Mouse (Mus musculus) limb, embryonic 10.5 days (tissue): ENCODE measurements at regions not wholly inside any gene's neighbourhood (a gene's known extent, or its start where the extent isn't known, plus 50 kb on each side); places are given as distances from the start of the nearest gene placed in this dataset.

Source experiments
- DNase-seq: peaks from one replicate; pipeline ENCODE4 v3.0.0-alpha.2; 2017; ENCODE audit warnings: low spot score
- H3K27ac ChIP-seq: fragments of 300-500 bp; sonication (generic); 2 replicates; pipeline ENCODE4 v1.5.1; 2016; ENCODE audit warnings: mild to moderate bottlenecking
- H3K27me3 ChIP-seq: fragments of 300-500 bp; sonication (generic); 2 replicates; pipeline ENCODE4 v1.6.1; 2016; ENCODE audit warnings: low read depth, mild to moderate bottlenecking; ENCODE audit not compliant: poor library complexity, severe bottlenecking
- H3K36me3 ChIP-seq: fragments of 300-500 bp; sonication (generic); 2 replicates; pipeline ENCODE4 v1.6.1; 2016; ENCODE audit warnings: mild to moderate bottlenecking, moderate library complexity
- H3K4me1 ChIP-seq: fragments of 300-500 bp; sonication (generic); 2 replicates; pipeline ENCODE4 v1.6.1; 2016
- H3K4me3 ChIP-seq: fragments of 300-500 bp; sonication (generic); 2 replicates; pipeline ENCODE4 v1.5.1; 2016; ENCODE audit warnings: mild to moderate bottlenecking, moderate library complexity
- H3K9me3 ChIP-seq: fragments of 300-500 bp; sonication (generic); replicated peaks from 2 replicates; pipeline ENCODE4 v1.6.1; 2016; ENCODE audit warnings: mild to moderate bottlenecking
- WGBS: fragments of 180-500 bp; shearing (Covaris S2); methylation state at CpG from one replicate; pipeline ENCODE4 v1.1.7; 2016; 5-methylcytosine and 5-hydroxymethylcytosine counted together

DNA sequence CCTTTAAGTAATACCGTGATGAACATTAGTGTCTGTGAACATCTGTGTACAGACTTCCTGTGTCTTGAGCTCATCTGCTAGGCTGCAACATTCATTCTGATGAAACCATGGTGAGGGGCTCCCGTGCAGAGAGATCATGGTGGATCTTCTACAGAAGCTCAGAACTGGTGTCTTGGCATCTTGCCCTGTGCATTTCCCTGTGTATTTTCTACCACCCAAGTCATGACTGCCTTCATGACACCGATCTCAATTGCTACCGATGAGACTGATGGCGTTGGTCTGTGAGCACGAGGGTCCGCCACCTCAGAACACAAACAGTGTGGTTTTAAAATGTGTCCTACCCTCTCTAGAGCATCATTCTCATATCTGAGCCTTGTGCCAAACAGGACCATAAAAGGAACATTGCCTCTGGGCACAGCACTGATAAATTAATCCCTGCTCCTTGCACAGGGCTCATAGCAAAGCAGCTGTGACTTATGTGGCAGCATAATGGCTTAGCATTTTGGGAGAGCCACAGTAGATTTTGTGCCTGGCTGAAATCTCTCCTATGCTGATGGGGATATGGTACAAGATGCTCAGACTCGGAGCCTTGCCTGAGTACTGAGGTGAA lies 132.8 kb upstream of the Slc35f3 start:
- 85% methylated on average over 8 of the region's 8 CpGs for WGBS
- Histone ChIP-seq H3K9me3 (no peaks in the 10 kb centered on the region), H3K27me3 (no peaks in the 10 kb centered on the region), H3K4me3 (no peak overlapping the region), H3K36me3 (no peaks in the 10 kb centered on the region), H3K27ac (no peak overlapping the region), H3K4me1 (peaks cover 17% of the 10 kb centered on the region)
- DNase-seq = no peak

DNA sequence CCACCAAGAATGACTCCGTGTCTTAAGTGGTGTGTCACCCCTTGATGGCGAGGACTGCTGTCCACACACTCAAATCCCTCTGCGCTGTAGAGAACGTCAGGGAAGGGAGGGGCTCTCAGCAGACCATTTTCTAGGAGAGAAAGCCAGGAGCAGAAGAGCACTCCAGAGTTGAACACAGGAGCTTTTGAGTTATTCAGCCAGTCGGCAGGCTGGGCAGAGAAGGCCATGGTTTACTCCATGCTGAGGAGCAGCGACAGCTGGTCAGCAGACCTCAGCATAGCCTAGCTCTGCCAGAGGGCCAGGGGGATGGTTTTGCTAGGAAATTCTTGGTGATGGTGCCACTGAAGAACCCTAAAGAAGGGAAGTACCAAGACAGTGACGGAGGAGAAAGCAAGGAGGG lies 132.0 kb upstream of the Slc35f3 start:
- DNase-seq = no peak
- H3K27ac ChIP-seq = no peak overlapping the region
- no peaks in the 10 kb centered on the region for H3K9me3 ChIP-seq
- H3K4me3 ChIP-seq = no peak overlapping the region
- WGBS = 86% methylated on average over 7 of the region's 7 CpGs
- peaks cover 17% of the 10 kb centered on the region for H3K4me1 ChIP-seq
- H3K27me3 ChIP-seq = no peaks in the 10 kb centered on the region
- no peaks in the 10 kb centered on the region for H3K36me3 ChIP-seq

DNA sequence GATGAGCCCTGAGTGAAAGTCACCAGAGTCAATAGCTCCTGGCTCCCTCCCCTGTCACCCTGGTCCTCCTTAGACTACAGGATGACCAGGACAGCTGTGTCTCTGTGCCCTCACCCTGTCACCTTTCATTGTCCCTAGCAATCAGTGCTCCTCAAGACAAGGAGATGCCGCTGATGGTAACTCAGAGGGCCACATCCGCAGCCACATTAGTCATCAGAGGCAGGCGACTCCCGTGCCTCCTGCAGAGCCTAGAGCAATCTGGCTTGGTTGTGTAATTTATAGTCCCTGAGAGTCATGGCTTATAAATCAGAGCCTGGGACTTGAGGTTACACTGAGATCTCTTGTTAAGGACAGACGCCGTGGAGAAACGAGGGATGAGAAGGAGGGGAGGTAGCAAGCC lies 123.9 kb upstream of the Slc35f3 start:
- peaks cover 5% of the 10 kb centered on the region; the same call in 1 of the 2 replicates for H3K4me1 ChIP-seq
- no peaks in the 10 kb centered on the region for H3K9me3 ChIP-seq
- H3K27ac ChIP-seq = no peak overlapping the region
- no peaks in the 10 kb centered on the region for H3K36me3 ChIP-seq
- no peak overlapping the region for H3K4me3 ChIP-seq
- DNase-seq = no peak
- WGBS = 26% methylated on average over 7 of the region's 7 CpGs
- H3K27me3 ChIP-seq = no peaks in the 10 kb centered on the region

DNA sequence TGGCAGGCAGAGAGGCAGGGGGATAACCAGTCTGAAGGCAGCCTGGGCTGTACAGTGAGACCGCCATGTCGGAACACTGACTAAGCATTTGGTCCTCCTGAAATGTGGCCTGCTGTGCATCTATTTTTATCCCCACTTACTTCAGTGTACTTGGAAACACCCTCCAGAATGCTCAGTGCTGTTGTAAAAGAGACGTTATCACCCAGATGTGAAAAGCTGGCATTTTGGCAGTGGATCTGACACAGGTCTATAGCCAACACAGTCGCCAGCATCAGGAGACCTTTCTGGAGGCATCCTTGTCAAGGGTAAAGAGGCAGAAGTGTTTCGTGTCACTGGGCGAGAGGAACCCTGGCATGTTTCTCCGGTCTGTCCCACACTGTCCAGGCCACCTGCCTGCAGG lies 122.1 kb upstream of the Slc35f3 start:
- Histone ChIP-seq H3K4me3 (no peak overlapping the region), H3K4me1 (peaks cover 5% of the 10 kb centered on the region; the same call in 1 of the 2 replicates), H3K27me3 (no peaks in the 10 kb centered on the region), H3K36me3 (no peaks in the 10 kb centered on the region), H3K27ac (no peak overlapping the region), H3K9me3 (no peaks in the 10 kb centered on the region)
- DNase-seq = no peak
- 94% methylated on average over 7 of the region's 7 CpGs for WGBS

DNA sequence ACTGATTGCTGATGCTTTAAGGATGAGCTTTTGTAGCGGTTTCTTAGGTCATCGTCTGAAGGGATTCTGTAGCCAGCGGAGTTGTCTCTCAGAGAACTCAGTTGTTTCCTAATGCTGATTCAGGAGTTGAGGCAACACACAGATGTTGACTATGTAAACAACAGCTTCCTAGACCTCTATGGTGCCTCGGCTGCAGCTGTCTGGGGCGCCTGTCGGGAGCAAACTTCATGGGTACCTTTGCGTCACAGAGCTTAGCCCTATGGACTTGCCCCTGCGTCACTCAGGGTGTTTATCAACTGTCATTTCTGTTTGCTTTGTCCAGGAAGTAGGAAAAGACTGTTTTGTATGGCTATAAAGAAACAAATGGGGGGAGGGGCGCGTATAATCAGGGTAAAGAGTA lies 120.5 kb upstream of the Slc35f3 start:
- no peak for DNase-seq
- no peaks in the 10 kb centered on the region for H3K36me3 ChIP-seq
- no peak overlapping the region for H3K27ac ChIP-seq
- 91% methylated on average over 10 of the region's 10 CpGs for WGBS
- H3K4me1 ChIP-seq = peaks cover 5% of the 10 kb centered on the region; the same call in 1 of the 2 replicates
- H3K9me3 ChIP-seq = no peaks in the 10 kb centered on the region
- H3K27me3 ChIP-seq = no peaks in the 10 kb centered on the region
- H3K4me3 ChIP-seq = no peak overlapping the region

DNA sequence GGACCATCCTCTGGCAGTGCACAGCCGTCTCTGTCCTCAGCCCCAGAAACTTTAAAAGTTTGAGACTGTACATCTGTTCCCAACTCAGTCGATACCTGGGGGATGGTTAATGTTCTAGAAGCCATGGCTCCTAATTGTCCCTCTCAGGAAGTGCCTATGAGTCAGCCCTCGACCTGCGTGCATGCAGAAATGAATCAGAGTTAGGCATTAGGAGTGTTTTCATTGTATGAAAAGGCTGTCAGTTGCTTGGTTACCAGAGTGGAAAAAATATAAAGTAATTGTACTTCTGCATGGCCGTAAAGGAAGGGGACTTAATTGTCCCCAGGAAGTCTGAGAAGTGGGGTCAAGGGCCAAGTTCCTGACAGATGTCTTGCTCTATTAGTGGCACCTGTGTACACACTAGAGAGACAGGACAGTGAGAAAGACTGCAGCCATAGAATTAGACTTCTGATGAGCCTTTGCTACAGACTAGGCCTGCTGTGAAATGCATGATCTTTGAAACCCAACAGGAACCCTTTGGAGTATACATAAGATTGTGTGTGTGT lies 109.5 kb upstream of the Slc35f3 start:
- Histone ChIP-seq H3K27ac (no peak overlapping the region), H3K27me3 (no peaks in the 10 kb centered on the region), H3K9me3 (0 out of 2 replicates have a peak, but pooled peaks cover 3% of the 10 kb centered on the region), H3K36me3 (no peaks in the 10 kb centered on the region), H3K4me1 (no peaks in the 10 kb centered on the region), H3K4me3 (no peak overlapping the region)
- 62% methylated on average over 5 of the region's 5 CpGs for WGBS
- no peak for DNase-seq

DNA sequence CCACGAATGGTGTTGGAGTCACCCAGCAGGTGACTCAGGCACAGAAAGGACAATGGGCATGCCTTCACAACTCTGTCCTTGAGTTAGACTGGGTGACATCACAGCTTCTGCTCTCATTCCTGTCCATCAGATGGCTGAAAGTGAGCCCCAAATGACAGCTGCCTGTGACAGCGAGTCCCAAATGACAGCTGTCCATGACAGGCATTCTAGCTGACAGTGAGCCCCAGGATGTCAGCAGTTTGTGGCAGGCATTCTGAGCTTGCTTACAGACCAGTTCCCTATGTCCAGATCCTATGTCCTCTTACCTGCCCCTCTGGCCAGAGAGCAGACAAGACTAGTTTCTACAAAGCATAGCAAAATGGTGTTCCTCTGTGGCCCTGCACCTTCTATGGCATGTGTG lies 102.7 kb upstream of the Slc35f3 start:
- H3K27me3 ChIP-seq = no peaks in the 10 kb centered on the region
- DNase-seq = no peak
- WGBS = 84% methylated on average over 2 of the region's 2 CpGs
- H3K4me3 ChIP-seq = no peak overlapping the region
- H3K27ac ChIP-seq = no peak overlapping the region
- H3K4me1 ChIP-seq = no peaks in the 10 kb centered on the region
- 0 out of 2 replicates have a peak, but pooled peaks cover 3% of the 10 kb centered on the region for H3K9me3 ChIP-seq
- no peaks in the 10 kb centered on the region for H3K36me3 ChIP-seq

DNA sequence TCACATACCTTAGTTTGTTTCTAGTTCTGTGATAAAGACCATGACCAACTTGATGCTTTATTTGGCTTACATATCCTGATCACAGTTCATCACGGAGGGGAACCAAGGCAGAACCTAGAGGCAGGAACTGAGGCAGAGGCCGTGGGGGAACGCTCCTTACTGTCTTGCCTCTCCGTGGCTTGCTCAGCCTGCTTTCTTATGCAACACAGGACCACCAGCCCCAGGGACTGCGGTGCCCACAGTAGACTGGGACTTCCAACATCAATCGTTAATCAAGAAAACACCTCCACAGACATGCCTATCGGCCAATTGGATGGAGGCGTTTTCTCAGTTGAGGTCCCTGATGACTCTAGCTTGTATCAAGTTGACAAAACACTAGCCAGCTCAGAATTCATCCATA lies 87.8 kb upstream of the Slc35f3 start:
- DNase-seq = no peak
- Histone ChIP-seq H3K36me3 (no peaks in the 10 kb centered on the region), H3K9me3 (no peaks in the 10 kb centered on the region), H3K27me3 (no peaks in the 10 kb centered on the region), H3K27ac (no peak overlapping the region), H3K4me1 (0 out of 2 replicates have a peak, but pooled peaks cover 2% of the 10 kb centered on the region), H3K4me3 (no peak overlapping the region)
- 89% methylated on average over 8 of the region's 8 CpGs for WGBS

DNA sequence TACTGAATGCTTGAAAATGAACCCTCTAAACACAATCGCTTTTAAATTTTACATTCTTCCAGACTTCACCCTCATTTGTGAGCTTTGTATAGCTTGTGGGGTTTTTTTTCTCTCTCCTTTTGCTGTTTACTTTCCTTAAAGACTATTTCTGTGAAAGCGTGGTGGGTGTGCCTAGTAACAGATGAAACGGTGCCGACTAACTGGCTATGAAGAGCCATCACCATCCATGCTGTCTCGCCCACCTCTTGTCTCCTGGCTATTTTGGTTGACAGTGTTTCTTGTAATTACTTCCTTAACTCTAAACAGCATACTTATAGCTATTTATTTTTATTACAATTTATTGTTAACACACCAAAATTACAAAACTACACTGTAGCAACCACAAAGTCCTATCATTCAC lies 85.6 kb upstream of the Slc35f3 start:
- 0 out of 2 replicates have a peak, but pooled peaks cover 2% of the 10 kb centered on the region for H3K4me1 ChIP-seq
- WGBS = 92% methylated on average over 5 of the region's 5 CpGs
- no peak overlapping the region for H3K27ac ChIP-seq
- no peaks in the 10 kb centered on the region for H3K27me3 ChIP-seq
- DNase-seq = no peak
- no peaks in the 10 kb centered on the region for H3K9me3 ChIP-seq
- no peak overlapping the region for H3K4me3 ChIP-seq
- no peaks in the 10 kb centered on the region for H3K36me3 ChIP-seq

DNA sequence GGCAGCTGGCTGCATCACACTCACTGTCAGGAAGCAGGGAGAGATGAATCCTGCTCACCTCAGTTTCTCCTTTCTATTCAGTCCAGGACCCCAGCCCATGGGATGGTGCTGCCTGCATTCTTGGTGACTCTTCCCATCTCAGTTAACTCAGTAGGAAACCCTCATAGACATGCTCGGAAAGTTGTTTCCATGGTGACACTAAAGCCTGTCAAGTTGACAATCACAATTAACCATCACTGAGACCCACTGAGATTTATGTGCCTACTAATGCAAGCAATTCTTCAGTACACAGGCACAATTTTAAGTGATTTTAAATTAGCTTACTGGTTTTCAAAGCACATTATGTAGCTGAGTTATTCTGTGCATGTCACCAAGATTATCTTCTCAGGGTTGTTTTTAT lies 83.8 kb upstream of the Slc35f3 start:
- no peak for DNase-seq
- H3K27ac ChIP-seq = no peak overlapping the region
- no peaks in the 10 kb centered on the region for H3K27me3 ChIP-seq
- no peak overlapping the region for H3K4me3 ChIP-seq
- WGBS = 78% methylated on average over 1 of the region's 1 CpGs
- no peaks in the 10 kb centered on the region for H3K9me3 ChIP-seq
- H3K36me3 ChIP-seq = no peaks in the 10 kb centered on the region
- no peaks in the 10 kb centered on the region for H3K4me1 ChIP-seq

DNA sequence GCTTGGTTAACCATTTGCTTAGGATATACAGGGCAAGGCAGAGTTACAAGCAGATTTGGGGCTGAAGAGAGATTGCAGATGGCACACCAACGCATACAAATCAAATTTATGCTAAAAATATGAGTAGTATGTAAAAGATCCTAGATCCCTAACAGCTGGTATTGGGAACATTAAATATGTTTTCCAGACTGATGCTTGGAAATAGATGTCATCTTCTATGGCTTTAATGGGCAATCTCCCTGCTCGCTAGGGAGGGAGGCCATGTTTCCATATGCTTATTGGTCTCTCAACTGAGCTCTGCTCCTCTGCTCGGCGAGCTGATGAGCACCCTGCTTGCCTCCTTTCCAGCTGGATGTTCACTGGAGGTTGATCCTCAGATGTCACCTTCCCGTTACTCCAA lies 82.0 kb upstream of the Slc35f3 start:
- Histone ChIP-seq H3K36me3 (no peaks in the 10 kb centered on the region), H3K27ac (no peak overlapping the region), H3K9me3 (no peaks in the 10 kb centered on the region), H3K4me3 (no peak overlapping the region), H3K27me3 (no peaks in the 10 kb centered on the region), H3K4me1 (no peaks in the 10 kb centered on the region)
- DNase-seq = no peak
- WGBS = 84% methylated on average over 5 of the region's 5 CpGs

DNA sequence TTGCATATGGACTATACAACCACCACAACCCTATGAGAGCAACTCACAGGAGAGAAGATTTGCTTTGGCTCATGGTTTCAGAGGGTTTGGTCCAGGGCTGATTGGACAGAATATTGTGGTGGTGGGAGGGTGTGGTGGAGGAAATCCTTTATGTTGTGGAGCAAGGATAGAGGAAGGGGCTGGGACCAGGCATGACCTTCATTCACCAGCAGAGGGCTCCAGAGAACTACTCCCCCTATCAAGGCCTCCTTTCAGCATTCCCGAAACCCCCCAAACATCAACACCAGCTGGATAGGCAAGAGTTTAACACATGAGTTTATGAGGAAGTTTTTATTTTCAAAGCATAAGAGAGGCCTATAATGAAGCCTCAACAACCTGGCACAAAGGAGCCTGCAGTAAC lies 76.7 kb upstream of the Slc35f3 start:
- no peak overlapping the region for H3K4me3 ChIP-seq
- H3K27ac ChIP-seq = no peak overlapping the region
- H3K4me1 ChIP-seq = no peaks in the 10 kb centered on the region
- H3K27me3 ChIP-seq = no peaks in the 10 kb centered on the region
- no peak for DNase-seq
- no peaks in the 10 kb centered on the region for H3K36me3 ChIP-seq
- no peaks in the 10 kb centered on the region for H3K9me3 ChIP-seq
- WGBS = 59% methylated on average over 1 of the region's 1 CpGs

DNA sequence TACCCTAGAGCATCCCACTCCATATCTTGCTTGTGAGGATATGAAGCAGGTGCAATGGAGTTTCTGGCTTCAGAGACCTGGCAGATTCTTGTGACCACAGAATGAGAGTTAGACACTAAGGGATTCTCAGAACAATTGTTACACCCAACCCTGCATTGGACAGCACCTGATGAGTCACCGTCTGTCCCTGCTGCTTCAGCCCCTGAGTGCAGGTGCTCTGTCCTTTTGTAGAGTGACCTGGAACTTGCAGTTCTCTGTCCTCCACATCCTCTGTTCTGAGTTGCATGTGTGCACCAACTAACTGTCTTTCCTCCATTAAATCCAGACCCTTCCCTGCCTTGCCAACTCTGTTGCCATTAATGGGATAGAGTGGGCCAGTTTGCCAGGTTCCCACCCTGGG lies 66.6 kb upstream of the Slc35f3 start:
- H3K27ac ChIP-seq = no peak overlapping the region
- WGBS = 100% methylated on average over 1 of the region's 1 CpGs
- no peaks in the 10 kb centered on the region for H3K27me3 ChIP-seq
- no peak for DNase-seq
- no peaks in the 10 kb centered on the region for H3K36me3 ChIP-seq
- no peak overlapping the region for H3K4me3 ChIP-seq
- no peaks in the 10 kb centered on the region for H3K9me3 ChIP-seq
- H3K4me1 ChIP-seq = no peaks in the 10 kb centered on the region

DNA sequence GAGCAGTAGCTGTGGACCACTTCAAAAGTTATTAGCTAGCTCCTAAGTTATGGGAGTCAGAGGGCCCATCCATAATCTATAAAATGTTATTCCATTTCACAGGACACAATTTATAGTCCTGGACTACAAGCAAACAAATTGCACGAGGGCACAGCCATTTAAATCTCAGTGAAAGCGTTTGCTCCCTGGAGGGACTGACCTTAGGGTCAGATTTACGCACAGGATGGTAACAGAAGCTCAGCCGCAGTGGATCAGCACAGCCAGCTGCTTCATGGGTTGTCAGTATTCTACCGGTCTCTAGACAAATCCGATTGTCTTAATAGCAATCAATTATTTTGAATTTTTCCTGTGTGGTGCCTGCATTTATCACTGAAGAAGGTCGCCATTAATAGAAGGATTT lies 65.8 kb upstream of the Slc35f3 start:
- no peaks in the 10 kb centered on the region for H3K27me3 ChIP-seq
- H3K9me3 ChIP-seq = no peaks in the 10 kb centered on the region
- H3K4me3 ChIP-seq = no peak overlapping the region
- DNase-seq = no peak
- no peak overlapping the region for H3K27ac ChIP-seq
- no peaks in the 10 kb centered on the region for H3K36me3 ChIP-seq
- WGBS = 54% methylated on average over 7 of the region's 7 CpGs
- no peaks in the 10 kb centered on the region for H3K4me1 ChIP-seq
